Mouse (Mus musculus) MEL (cell line): ENCODE data around the gene Tmem260. TPM values are rescaled to one million over a fixed set of nuclear protein-coding genes. Genes with fewer than 3 reads are reported as not detected.

Experiments
- DNase-seq: peaks from one replicate; pipeline ENCODE4 v3.0.0; 2011; ENCODE audit warnings: low read depth, low spot score
- H3K27ac ChIP-seq: 2 replicates; pipeline ENCODE4 v1.5.1; 2012; ENCODE audit warnings: low read depth, mild to moderate bottlenecking, control low read depth, low read length, moderate library complexity; ENCODE audit not compliant: control insufficient read depth
- H3K27me3 ChIP-seq, 2 experiments: fragments of 150-350 bp in 1 of 2; sonication (generic) in 1 of 2; 2 replicates each; pipeline ENCODE4 v1.6.1; 2012; ENCODE audit warnings: low read length in 2 of 2, mild to moderate bottlenecking in 2 of 2, improper control_type of control experiment in 1 of 2, moderate library complexity in 1 of 2; ENCODE audit not compliant: insufficient read depth in 2 of 2, control insufficient read depth in 1 of 2
- H3K36me3 ChIP-seq, 2 experiments: 2 replicates each; pipeline ENCODE4 v1.6.1; 2012 to 2014; ENCODE audit warnings: low read length in 2 of 2, improper control_type of control experiment in 1 of 2, inconsistent platforms in 1 of 2, mild to moderate bottlenecking in 1 of 2; ENCODE audit not compliant: insufficient read depth in 2 of 2, control insufficient read depth in 1 of 2
- H3K4me1 ChIP-seq, 2 experiments: fragments of 150-350 bp in 1 of 2; sonication (generic) in 1 of 2; 2 replicates each; pipeline ENCODE4 v1.6.1; 2012; ENCODE audit warnings: low read length in 2 of 2, improper control_type of control experiment in 1 of 2, mild to moderate bottlenecking in 1 of 2; ENCODE audit not compliant: insufficient read depth in 2 of 2, control insufficient read depth in 1 of 2
- H3K4me3 ChIP-seq, 2 experiments: fragments of 150-350 bp in 1 of 2; sonication (generic) in 1 of 2; 2 replicates each; pipeline ENCODE4 v1.5.1; 2012; ENCODE audit warnings: low read depth in 2 of 2, low read length in 2 of 2, mild to moderate bottlenecking in 2 of 2, moderate library complexity in 2 of 2, control low read depth in 1 of 2, improper control_type of control experiment in 1 of 2; ENCODE audit not compliant: control insufficient read depth in 1 of 2, insufficient read depth in 1 of 2
- H3K79me2 ChIP-seq: 2 replicates; pipeline ENCODE4 v1.6.1; 2012; ENCODE audit warnings: mild to moderate bottlenecking, low read length, moderate library complexity; ENCODE audit not compliant: control insufficient read depth, poor library complexity, insufficient read depth
- H3K9ac ChIP-seq: 2 replicates; pipeline ENCODE4 v1.6.1; 2012; ENCODE audit warnings: low read depth, mild to moderate bottlenecking, control low read depth, low read length, moderate library complexity; ENCODE audit not compliant: control insufficient read depth, poor library complexity, severe bottlenecking
- H3K9me3 ChIP-seq: fragments of 150-350 bp; sonication (generic); replicated peaks from 2 replicates; pipeline ENCODE4 v1.6.1; 2012; ENCODE audit warnings: mild to moderate bottlenecking, low read length, improper control_type of control experiment, moderate library complexity; ENCODE audit not compliant: insufficient read depth
- CTCF ChIP-seq, 3 experiments: IDR thresholded peaks in 2 of 3; conservative IDR thresholded peaks in 1 of 3; 2 replicates each; pipeline ENCODE4 v1.5.1; 2011 to 2012; ENCODE audit warnings: low read length in 3 of 3, low read depth in 2 of 3, mild to moderate bottlenecking in 2 of 3, improper control_type of control experiment in 1 of 3, inconsistent platforms in 1 of 3, mixed read lengths in 1 of 3, moderate library complexity in 1 of 3; ENCODE audit not compliant: control insufficient read depth in 1 of 3, insufficient read depth in 1 of 3, poor library complexity in 1 of 3, severe bottlenecking in 1 of 3
- ELF1 ChIP-seq: IDR thresholded peaks from 2 replicates; pipeline ENCODE4 v1.6.1; 2014; ENCODE audit warnings: low read depth, mild to moderate bottlenecking, inconsistent platforms, low read length, improper control_type of control experiment, moderate library complexity
- EP300 ChIP-seq, 2 experiments: IDR thresholded peaks; 2 replicates each; pipeline ENCODE4 v1.6.1; 2011; ENCODE audit warnings: improper control_type of control experiment in 2 of 2, low read length in 2 of 2, low read depth in 1 of 2, mild to moderate bottlenecking in 1 of 2
- GATA1 ChIP-seq: IDR thresholded peaks from 2 replicates; pipeline ENCODE4 v1.6.1; 2011; ENCODE audit warnings: low read depth, low read length, improper control_type of control experiment
- HCFC1 ChIP-seq: IDR thresholded peaks from 2 replicates; pipeline ENCODE4 v1.6.1; 2012; ENCODE audit warnings: low read depth, mild to moderate bottlenecking, inconsistent platforms, low read length, improper control_type of control experiment, moderate library complexity
- JUND ChIP-seq: IDR thresholded peaks from 2 replicates; pipeline ENCODE4 v1.6.1; 2011; ENCODE audit warnings: low read depth, mild to moderate bottlenecking, improper control_type of control experiment, low read length
- MAFK ChIP-seq: IDR thresholded peaks from 2 replicates; pipeline ENCODE4 v1.6.1; 2011; ENCODE audit warnings: low read depth, mild to moderate bottlenecking, low read length, improper control_type of control experiment, borderline replicate concordance
- MYB ChIP-seq: IDR thresholded peaks from 2 replicates; pipeline ENCODE4 v1.6.1; 2011; ENCODE audit warnings: mild to moderate bottlenecking, low read depth, low read length, improper control_type of control experiment
- NELFE ChIP-seq: IDR thresholded peaks from 2 replicates; pipeline ENCODE4 v1.6.1; 2011; ENCODE audit warnings: low read depth, low read length, improper control_type of control experiment
- NRF1 ChIP-seq: IDR thresholded peaks from 2 replicates; pipeline ENCODE4 v1.6.1; 2014; ENCODE audit warnings: low read depth, mild to moderate bottlenecking, inconsistent platforms, low read length, improper control_type of control experiment, moderate library complexity; ENCODE audit not compliant: poor library complexity, insufficient read depth, severe bottlenecking
- POLR2A ChIP-seq, 2 experiments: IDR thresholded peaks; 2 replicates each; pipeline ENCODE4 v1.6.1; 2011 to 2012; ENCODE audit warnings: low read length in 2 of 2, mild to moderate bottlenecking in 2 of 2, control low read depth in 1 of 2, improper control_type of control experiment in 1 of 2, low read depth in 1 of 2, moderate library complexity in 1 of 2; ENCODE audit not compliant: control insufficient read depth in 1 of 2, insufficient read depth in 1 of 2, poor library complexity in 1 of 2
- POLR2AphosphoS2 ChIP-seq: IDR thresholded peaks from 2 replicates; pipeline ENCODE4 v1.6.1; 2011; ENCODE audit warnings: low read length, improper control_type of control experiment
- RAD21 ChIP-seq: IDR thresholded peaks from 2 replicates; pipeline ENCODE4 v1.6.1; 2011; ENCODE audit warnings: mild to moderate bottlenecking, low read depth, low read length, improper control_type of control experiment
- RCOR1 ChIP-seq: IDR thresholded peaks from 2 replicates; pipeline ENCODE4 v1.6.1; 2012; ENCODE audit warnings: low read depth, mild to moderate bottlenecking, inconsistent platforms, low read length, improper control_type of control experiment
- SIN3A ChIP-seq: IDR thresholded peaks from 2 replicates; pipeline ENCODE4 v1.6.1; 2012; ENCODE audit warnings: low read length, improper control_type of control experiment, inconsistent platforms
- TAL1 ChIP-seq: IDR thresholded peaks from 2 replicates; pipeline ENCODE4 v1.6.1; 2012; ENCODE audit warnings: mild to moderate bottlenecking, inconsistent platforms, low read length, moderate library complexity, mixed read lengths
- UBTF ChIP-seq: IDR thresholded peaks from 2 replicates; pipeline ENCODE4 v1.6.1; 2012; ENCODE audit warnings: low read depth, mild to moderate bottlenecking, inconsistent platforms, low read length, improper control_type of control experiment, moderate library complexity, borderline replicate concordance; ENCODE audit not compliant: insufficient read depth
- USF2 ChIP-seq, 2 experiments: IDR thresholded peaks; 2 replicates each; pipeline ENCODE4 v1.6.1; 2011 to 2012; ENCODE audit warnings: improper control_type of control experiment in 2 of 2, low read length in 2 of 2, borderline replicate concordance in 1 of 2, inconsistent platforms in 1 of 2, low read depth in 1 of 2, mild to moderate bottlenecking in 1 of 2; ENCODE audit not compliant: insufficient read depth in 1 of 2
- ZC3H11A ChIP-seq: IDR thresholded peaks from 2 replicates; pipeline ENCODE4 v1.6.1; 2012; ENCODE audit warnings: low read depth, mild to moderate bottlenecking, inconsistent platforms, low read length, improper control_type of control experiment
- ZKSCAN1 ChIP-seq: IDR thresholded peaks from 2 replicates; pipeline ENCODE4 v1.6.1; 2012; ENCODE audit warnings: low read depth, mild to moderate bottlenecking, inconsistent platforms, low read length, improper control_type of control experiment, moderate library complexity
- ZMIZ1 ChIP-seq: IDR thresholded peaks from 2 replicates; pipeline ENCODE4 v1.6.1; 2012; ENCODE audit warnings: low read depth, mild to moderate bottlenecking, inconsistent platforms, low read length, improper control_type of control experiment, moderate library complexity
- polyA plus RNA-seq, 2 experiments: library from polyadenylated mRNA; stranded (reverse) in 1 of 2; unstranded in 1 of 2; fragments of >175 nt in 1 of 2; fragments of >200 nt in 1 of 2; gene quantifications; 2 replicates each; pipeline versions ENCODE4 v1.2.1 to v1.2.4; 2012; ENCODE audit warnings: low replicate concordance in 2 of 2, low read depth in 1 of 2; ENCODE audit not compliant: insufficient read length in 2 of 2, insufficient read depth in 1 of 2, missing spikeins in 1 of 2
- total RNA-seq: library from RNA; depleted of rRNA; stranded (reverse); fragments of 300-350 nt; gene quantifications from 2 replicates; pipeline ENCODE4 v1.2.3, GENCODE M21; 2012

Tmem260 gene
- total and polyA plus RNA-seq, 3 experiments, result 2.8 to 5.6 TPM; not detected in 1

DNA sequence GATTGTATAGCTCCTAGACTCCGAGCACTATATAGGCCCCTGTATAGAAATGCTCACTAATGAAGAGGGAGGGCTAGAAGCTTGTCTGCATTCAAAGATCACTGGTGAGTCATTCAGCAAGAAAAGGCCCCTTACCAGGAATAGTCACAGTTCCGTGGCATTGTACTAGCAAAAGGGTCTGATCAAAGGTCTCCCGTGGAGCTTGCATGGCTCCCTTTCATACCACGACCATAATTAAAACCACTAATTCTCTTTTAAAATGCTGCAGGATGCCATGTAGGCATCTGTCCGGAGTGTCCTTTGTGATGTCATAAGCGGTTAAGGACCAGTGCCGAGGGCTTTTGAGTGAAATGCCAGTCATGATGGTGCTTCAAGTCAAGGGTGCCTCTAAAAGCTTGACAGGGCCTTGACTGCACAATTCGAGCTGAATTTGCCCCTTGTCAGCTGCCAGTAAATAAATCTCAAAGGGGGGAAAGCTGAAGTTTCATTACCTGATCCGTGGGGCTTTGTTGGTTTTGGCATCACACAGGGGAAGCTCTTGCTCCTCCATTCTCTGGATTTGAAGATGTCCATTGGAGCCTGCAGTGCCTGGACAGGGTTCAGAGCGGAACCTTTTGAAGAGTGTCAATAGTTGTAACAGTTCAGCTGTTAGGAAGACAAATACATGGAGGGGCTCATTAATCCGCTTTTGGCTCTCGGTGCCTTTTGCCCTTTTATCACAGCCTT, 67.3 kb downstream of the Tmem260 start:
- Histone ChIP-seq H3K4me3 (no peak overlapping the region), H3K27ac (no peak overlapping the region), H3K36me3 (no peaks in the 10 kb centered on the region), H3K9ac (no peak overlapping the region), H3K27me3 (no peaks in the 10 kb centered on the region), H3K9me3 (no peaks in the 10 kb centered on the region), H3K4me1 (no peaks in the 10 kb centered on the region), H3K79me2 (no peaks in the 10 kb centered on the region)
- TF ChIP-seq NELFE, result no peak
- no peak for TF ChIP-seq EP300 (IDR thresholded peaks at IDR 0.05; ENCODE audit: low read depth in 1 of 2, low read length in 2 of 2)
- no peak for TF ChIP-seq TAL1
- TF ChIP-seq GATA1, result no peak
- TF ChIP-seq MYB, result no peak
- TF ChIP-seq ZMIZ1, result no peak
- no peak for TF ChIP-seq UBTF
- TF ChIP-seq RAD21, result no peak
- TF ChIP-seq POLR2AphosphoS2, result no peak
- TF ChIP-seq CTCF (IDR thresholded peaks at IDR 0.05 in 2 of 3, conservative IDR thresholded peaks at IDR 0.05 in 1 of 3; ENCODE audit: control insufficient read depth in 1 of 3, insufficient read depth in 1 of 3, low read depth in 2 of 3, low read length in 3 of 3, poor library complexity in 1 of 3, severe bottlenecking in 1 of 3), result no peak
- TF ChIP-seq USF2 (IDR thresholded peaks at IDR 0.05; ENCODE audit: borderline replicate concordance in 1 of 2, insufficient read depth in 1 of 2, low read depth in 1 of 2, low read length in 2 of 2), result no peak
- TF ChIP-seq NRF1, result no peak
- TF ChIP-seq SIN3A, result no peak
- no peak for TF ChIP-seq RCOR1
- TF ChIP-seq POLR2A (IDR thresholded peaks at IDR 0.05; ENCODE audit: control insufficient read depth in 1 of 2, insufficient read depth in 1 of 2, low read depth in 1 of 2, low read length in 2 of 2, poor library complexity in 1 of 2), result no peak
- TF ChIP-seq HCFC1, result no peak
- TF ChIP-seq ZKSCAN1, result no peak
- TF ChIP-seq JUND, result no peak
- DNase-seq, result no peak

DNA sequence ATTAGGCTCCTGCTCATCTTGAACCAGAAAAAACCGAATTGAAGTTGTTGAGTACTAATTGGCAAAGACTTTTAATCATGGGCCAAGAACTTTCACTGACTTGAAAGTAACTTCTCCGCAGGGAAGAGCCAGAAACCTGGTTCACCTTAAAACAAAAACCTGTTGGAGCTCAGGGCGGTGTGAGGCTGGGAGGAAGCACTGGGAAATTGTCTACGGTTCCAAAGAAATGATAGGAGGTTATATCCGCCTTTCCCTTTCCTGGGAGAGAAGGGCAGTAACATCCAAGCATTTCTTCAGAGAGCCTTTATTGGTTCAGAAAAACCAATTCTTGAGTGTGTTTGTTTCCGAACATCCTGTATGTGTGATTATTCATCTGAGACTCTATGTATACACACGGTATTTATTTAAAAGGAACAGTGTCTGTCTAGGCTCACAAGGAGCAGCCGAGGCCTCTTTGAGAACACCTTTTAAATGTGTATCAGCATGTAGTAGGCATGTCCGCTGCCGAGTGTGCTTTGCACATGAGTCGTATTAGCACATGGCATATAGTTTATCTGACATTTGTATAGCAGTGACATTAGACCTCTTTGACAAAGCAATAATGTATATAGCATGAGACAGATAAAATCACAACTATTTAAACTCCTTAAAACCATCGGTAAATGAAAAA, 68.0 kb downstream of the Tmem260 start:
- TF ChIP-seq RCOR1 (no peak), GATA1 (no peak), POLR2A (IDR thresholded peaks at IDR 0.05; ENCODE audit: control insufficient read depth in 1 of 2, insufficient read depth in 1 of 2, low read depth in 1 of 2, low read length in 2 of 2, poor library complexity in 1 of 2) (no peak), JUND (no peak), ZC3H11A (no peak), ZKSCAN1 (no peak), ELF1 (no peak), UBTF (no peak), MAFK (no peak)
- H3K27me3 ChIP-seq, result no peaks in the 10 kb centered on the region

More for the DNA sequence above, 68.0 kb downstream of the Tmem260 start:
- no peak for DNase-seq
- Histone ChIP-seq H3K79me2 (no peaks in the 10 kb centered on the region), H3K9me3 (no peaks in the 10 kb centered on the region), H3K4me1 (no peaks in the 10 kb centered on the region), H3K27ac (no peak overlapping the region), H3K4me3 (no peak overlapping the region), H3K9ac (no peak overlapping the region), H3K36me3 (no peaks in the 10 kb centered on the region)
